Mouse (Mus musculus) spleen, postnatal 4 days (tissue): ENCODE measurements around the gene Zmpste24.

Source experiments
- DNase-seq, 2 experiments: peaks; one replicate each; pipeline ENCODE4 v3.0.0; 2022; ENCODE audit warnings: low spot score in 2 of 2

Gene Zmpste24

GRCm38 (mm10) chr4:121031440-121031839 is 66.6 kb downstream of the Zmpste24 start:
- no peak for DNase-seq

DNA sequence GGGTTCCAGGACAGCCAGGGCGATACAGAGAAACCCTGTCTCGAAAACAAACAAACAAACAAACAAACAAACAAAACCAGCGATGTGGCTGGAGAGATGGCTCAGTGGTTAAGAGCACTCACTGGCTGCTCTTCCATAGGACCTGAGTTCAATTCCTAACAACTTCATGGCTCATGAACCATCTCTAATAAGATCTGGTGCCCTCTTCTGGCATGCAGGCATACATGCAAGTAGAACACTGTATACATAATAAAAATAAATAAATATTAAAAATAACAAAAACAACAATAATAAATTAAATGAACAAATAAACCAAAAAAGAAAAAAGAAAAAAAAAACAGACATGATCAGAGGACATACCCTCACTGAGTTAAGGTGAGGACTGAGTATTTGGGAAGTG is 68.4 kb downstream of the Zmpste24 start:
- DNase-seq, result no peak

DNA sequence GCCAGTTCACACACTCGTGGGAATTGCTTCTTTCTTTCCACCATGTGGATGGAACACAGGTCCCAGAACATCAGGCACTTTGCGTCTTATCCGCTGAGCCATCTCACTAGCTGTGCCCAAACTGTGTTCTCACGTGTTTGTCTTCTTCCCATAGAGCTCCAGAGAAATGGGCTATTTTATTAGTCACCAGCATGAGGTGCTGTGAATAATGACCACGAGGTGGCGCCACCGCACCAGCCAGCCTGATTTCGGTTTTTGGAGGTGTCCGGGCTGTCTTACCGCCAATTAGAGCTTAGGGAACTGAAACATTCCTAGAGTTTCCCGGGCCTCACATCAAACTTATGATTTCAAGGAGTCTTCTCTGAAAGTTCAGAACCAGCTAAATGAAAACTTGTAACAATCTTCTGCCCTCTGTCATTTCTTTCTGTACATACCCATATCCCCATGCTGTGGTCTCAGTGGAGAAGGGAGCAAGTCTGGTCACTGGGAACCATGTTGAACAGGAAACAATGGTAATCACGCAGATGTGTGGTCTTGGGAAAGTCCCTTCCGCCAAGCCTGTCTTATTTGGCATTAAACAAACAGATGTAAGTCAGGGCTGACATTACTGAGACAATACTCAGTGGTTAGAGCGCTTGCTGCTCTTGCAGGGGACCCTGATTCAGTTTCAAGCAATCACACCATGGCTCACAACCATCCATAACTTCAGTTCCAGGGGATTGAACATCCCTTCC is 69.2 kb downstream of the Zmpste24 start:
- peak; percentile 64 to 88 for DNase-seq

DNA sequence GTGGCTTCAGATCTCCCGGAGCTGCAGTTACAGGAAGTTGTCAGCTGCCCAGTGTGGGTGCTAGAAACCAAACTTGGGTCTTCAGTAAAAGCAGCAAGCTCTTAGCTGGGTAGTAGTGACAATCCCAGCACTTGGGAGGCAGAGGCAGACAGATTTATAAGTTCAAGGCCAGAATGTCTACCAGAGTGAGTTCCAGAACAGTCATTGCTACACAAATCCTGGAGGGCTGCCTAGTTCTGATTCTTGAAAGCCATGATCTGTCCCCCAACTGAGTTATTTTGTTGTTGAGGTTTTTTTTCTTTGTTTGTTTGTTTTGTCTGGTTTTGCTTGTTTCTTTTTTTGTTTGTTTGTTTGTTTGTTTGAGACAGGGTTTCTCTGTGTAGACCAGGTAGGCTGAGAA is 69.9 kb downstream of the Zmpste24 start:
- no peak for DNase-seq

GRCm38 (mm10) chr4:121025681-121026080 is 72.4 kb downstream of the Zmpste24 start:
- DNase-seq, result no peak

GRCm38 (mm10) chr4:121023941-121024340 is 74.1 kb downstream of the Zmpste24 start:
- peak; percentile 61 to 72 for DNase-seq

DNA sequence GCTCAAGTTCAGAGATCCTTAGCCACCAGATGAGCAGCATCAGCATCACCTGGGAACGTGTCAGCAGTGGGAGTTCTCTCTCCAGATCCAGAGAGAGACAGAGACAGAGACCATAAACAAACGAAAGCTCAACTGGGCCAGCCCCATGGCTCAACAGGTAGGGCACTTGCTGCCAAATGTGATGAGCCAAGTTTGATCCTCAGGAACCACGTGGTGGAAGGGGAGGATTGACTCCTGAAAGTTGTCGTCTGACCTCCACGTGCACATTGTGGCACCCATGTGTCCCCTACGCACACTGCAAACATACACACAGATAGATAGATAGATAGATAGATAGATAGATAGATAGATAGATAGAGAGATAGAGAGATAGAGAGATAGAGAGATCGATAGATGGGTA is 74.6 kb downstream of the Zmpste24 start:
- no peak for DNase-seq

DNA sequence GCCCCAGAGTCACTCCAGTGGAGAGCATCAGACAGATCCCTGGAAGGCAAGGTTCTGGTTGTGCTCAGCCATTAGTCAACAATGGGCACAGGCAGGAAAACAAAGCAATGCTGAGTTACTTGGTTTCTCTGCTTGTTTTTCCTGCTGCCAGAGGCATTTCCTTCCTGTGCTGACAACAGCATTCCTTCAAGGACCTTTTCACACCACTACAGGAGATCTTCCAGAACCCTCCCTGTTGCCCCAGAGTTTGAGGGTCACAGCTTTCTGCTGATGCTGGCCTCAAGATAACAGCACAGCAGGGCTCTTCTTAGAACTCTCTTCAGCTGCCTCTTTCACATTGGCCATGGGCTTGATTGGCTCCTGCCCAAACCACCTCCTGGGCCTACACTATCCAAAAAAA is 76.1 kb downstream of the Zmpste24 start:
- no peak for DNase-seq

- no peak for DNase-seq
These were observed 77.8 kb downstream of the Zmpste24 start for GRCm38 (mm10) chr4:121020040-121020790.

GRCm38 (mm10) chr4:121018250-121018649 is 79.8 kb downstream of the Zmpste24 start:
- DNase-seq, result no peak

DNA sequence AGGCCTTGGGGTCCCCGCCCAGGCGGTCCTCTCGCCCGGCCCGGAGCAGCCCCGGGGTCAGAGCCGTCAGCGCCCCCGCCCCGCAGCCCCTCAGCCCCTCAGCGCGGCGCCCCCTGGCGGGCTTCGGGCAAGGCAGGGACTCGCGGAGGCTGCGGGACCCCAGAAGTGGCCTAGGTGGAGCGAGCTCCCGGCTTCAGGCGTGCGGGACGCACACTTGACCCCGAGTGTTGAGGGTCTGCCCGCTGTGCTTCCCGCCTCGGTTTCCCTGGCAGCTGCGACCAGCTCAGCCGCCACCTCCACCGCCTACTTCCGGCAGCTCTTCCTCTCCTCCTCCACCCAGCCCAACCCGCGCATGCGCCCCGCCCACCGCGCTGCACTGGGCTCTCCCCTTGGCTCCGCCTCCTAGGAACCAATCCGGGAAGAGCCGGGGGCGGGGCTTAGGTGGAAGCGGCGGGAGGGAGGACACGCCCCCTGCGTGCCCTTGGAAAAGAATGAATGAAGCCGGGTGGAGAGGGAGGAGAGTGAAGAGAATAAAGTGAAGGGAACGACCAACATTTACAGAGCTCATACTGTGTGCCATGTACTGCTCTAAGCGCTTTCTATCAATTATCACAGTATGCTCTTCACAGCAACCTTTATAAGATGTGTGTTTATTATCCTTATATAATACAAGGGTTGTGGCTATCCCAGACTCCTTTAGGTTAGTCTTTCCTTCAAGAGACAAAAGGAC is 80.9 kb downstream of the Zmpste24 start, which contains the start of gene Smap2:
Gene Smap2 (minus strand): TSS at position 320 of the 730 bp plus-strand sequence.
- DNase-seq, result peak; percentile 99 to 100

DNA sequence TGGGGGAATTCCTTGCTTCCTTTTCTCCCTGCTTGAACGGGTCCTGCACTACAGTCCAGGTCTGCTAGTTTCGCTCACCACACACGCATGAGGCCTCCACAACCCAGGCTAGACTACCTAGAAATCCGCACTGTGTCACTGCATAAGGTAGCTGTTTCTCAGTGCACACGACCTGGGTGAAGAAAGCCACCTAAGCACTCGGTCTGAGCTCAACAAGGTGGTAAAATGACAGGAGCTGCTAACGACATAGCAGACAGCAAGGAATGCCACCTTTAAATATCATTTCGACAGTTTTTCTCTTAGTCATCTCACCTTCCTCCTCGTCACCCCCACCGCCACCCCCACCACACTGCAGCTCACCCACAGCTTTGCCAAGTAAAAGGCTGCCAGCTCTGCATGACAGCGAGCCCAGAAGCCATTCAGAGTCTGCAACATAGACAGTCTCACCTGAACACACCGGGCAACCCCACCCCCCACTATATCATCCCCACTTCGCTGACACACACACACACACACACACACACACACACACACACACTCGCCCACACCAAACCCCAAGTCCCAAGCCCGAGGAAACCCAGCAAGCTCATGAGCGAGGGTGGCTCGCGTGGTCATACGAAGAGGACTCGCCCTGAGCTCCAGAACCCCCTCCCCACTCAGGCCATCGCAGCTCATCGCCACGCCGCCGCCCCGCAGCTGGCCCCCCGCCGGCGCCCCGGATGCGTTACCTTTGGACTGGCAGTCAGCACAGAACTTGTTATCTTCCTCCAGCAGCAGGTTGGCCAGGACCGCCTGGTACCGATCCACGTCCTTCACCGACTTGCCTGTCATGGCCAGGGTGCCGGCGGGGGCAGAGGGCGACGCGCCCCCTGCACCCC is 81.8 kb downstream of the Zmpste24 start:
- peak; percentile 60 to 82 for DNase-seq

- DNase-seq, result no peak
These were observed 82.8 kb downstream of the Zmpste24 start for GRCm38 (mm10) chr4:121015268-121015659.

GRCm38 (mm10) chr4:121014594-121015267 is 83.3 kb downstream of the Zmpste24 start:
- DNase-seq, result peak in 1 of 2 experiments; percentile 41

- no peak for DNase-seq
These were observed 87.1 kb downstream of the Zmpste24 start for GRCm38 (mm10) chr4:121010770-121011549.
